Mouse (Mus musculus) adrenal gland, postnatal 10 days (tissue): Measurements from ENCODE around the gene Antxrl. TPM values are rescaled to one million over a fixed set of nuclear protein-coding genes. Genes with fewer than 3 reads are reported as not detected.

Experiments used
- DNase-seq: peaks from one replicate; pipeline ENCODE4 v3.0.0; 2021; ENCODE audit warnings: mixed read lengths
- total RNA-seq, 2 experiments: library from RNA; stranded (reverse); gene quantifications; 2 replicates each; pipeline ENCODE4 v1.2.3; 2021

Gene Antxrl
- total RNA-seq, 2 experiments from 2014 or later, result not detected

- peak; percentile 83 for DNase-seq
Measured at GRCm38 (mm10) chr14:34104892-34105291, 52.4 kb downstream of the Antxrl start.

GRCm38 (mm10) chr14:34106389-34107062 lies 54.0 kb downstream of the Antxrl start:
- peak; percentile 77 for DNase-seq

- no peak for DNase-seq
Measured at GRCm38 (mm10) chr14:34107594-34107993, 55.1 kb downstream of the Antxrl start.

GRCm38 (mm10) chr14:34114311-34114710 lies 61.8 kb downstream of the Antxrl start:
- no peak for DNase-seq

GRCm38 (mm10) chr14:34119046-34119723 lies 66.7 kb downstream of the Antxrl start:
- DNase-seq, result no peak

- no peak for DNase-seq
Measured at GRCm38 (mm10) chr14:34120016-34120910, 67.8 kb downstream of the Antxrl start.

GRCm38 (mm10) chr14:34120923-34121351 lies 68.4 kb downstream of the Antxrl start:
- DNase-seq, result no peak

- DNase-seq, result no peak
Measured at GRCm38 (mm10) chr14:34121691-34122090, 69.2 kb downstream of the Antxrl start.

Other genes with a start within 250 kb of the Antxrl start
- 10 to 100 TPM in 1 of 2 experiments, 1 to 10 TPM in 1; 8.9 to 10.1 TPM for gene Gdf10, start 129.1 kb upstream of the Antxrl start, total RNA-seq
- gene Gdf2, start 111.7 kb upstream of the Antxrl start, total RNA-seq, result 1 to 10 TPM; 1.9 to 4.8 TPM
- gene Rbp3, start 98.7 kb upstream of the Antxrl start, total RNA-seq, result under 1 TPM in 1 of 2 experiments, not detected in 1; 0.06 TPM
- under 1 TPM in 1 of 2 experiments, not detected in 1; 0.12 TPM for gene Zfp488, start 73.9 kb upstream of the Antxrl start, total RNA-seq
- gene Gm30083, start 37.5 kb upstream of the Antxrl start, total RNA-seq, result not detected
- under 1 TPM in 1 of 2 experiments, not detected in 1; 0.06 TPM for gene Gm5460, start 35.9 kb upstream of the Antxrl start, total RNA-seq
- gene Anxa8, start 33.3 kb downstream of the Antxrl start, total RNA-seq, result 1 to 10 TPM; 7.9 to 8.5 TPM
- gene A630023A22Rik, start 50.0 kb downstream of the Antxrl start, total RNA-seq, result not detected
- gene Npy4r, start 99.8 kb downstream of the Antxrl start, total RNA-seq, result under 1 TPM; 0.27 to 0.30 TPM
- gene Gprin2, start 148.9 kb downstream of the Antxrl start, total RNA-seq, result 1 to 10 TPM in 1 of 2 experiments, under 1 TPM in 1; 0.36 to 1.4 TPM
- gene Syt15, start 166.9 kb downstream of the Antxrl start, total RNA-seq, result 1 to 10 TPM; 1.3 to 1.4 TPM